Mouse (Mus musculus): Measurements from ENCODE around the gene Foxa3. TPM values are rescaled to one million over a fixed set of nuclear protein-coding genes. Genes with fewer than 3 reads are reported as not detected.
"Not testable (repeated sequence)": the region's sequence is repeated elsewhere in the genome, so short reads cannot be mapped to it uniquely, and the experiment has no call there.

The Foxa3 gene
- polyA plus RNA-seq (2017; shearing (Covaris generic)): not detected

DNA sequence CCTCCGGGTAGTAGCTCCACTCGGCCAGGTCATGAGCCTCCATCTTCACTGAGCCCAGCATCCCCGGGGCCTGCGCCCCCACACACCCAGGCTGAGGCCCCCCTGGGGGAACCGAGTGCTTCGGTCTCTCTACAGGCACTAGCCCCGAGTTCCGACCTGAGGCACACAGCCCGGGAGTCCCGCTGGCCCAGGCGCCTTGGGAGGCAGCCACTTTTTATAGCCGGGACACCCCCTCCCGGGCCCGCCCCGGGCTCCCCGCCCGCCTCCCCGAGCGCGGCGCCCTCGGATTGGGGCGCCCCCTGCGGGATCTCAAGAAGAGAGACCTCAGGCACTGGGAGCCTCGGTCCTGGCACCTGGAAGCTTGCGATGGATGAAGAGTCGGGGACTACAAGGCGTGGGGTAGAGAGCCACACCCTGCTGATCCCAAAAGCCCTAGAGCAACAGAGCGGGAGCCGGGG is at the start of gene Foxa3:
TSS of gene Foxa3 (minus strand) at position 182 of the 458 bp plus-strand sequence.
- ATAC-seq: peak; percentile 24

DNA sequence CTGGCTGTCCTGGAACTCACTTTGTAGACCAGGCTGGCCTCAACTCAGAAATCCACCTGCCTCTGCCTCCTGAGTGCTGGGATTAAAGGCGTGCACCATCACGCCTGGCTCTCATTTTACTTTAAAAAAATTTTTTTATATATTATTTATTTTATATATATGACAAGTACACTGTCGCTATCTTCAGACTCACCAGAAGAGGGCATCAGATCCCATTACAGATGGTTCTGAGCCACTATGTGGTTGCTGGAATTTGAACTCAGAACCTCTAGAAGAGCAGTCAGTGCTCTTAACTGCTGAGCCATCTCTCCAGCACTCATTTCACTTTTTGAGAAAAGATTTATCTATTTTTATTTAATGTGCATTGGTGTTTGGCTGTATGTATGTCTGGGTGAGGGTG is 47.7 kb upstream of the Foxa3 start:
- not testable (repeated sequence) for ATAC-seq

- ATAC-seq: no peak
These were observed 46.2 kb upstream of the Foxa3 start for GRCm38 (mm10) chr7:19069500-19069899.

GRCm38 (mm10) chr7:19068707-19069106 is 45.4 kb upstream of the Foxa3 start:
- peak; percentile 51 for ATAC-seq

GRCm38 (mm10) chr7:19067935-19068334 is 44.6 kb upstream of the Foxa3 start:
- no peak for ATAC-seq

DNA sequence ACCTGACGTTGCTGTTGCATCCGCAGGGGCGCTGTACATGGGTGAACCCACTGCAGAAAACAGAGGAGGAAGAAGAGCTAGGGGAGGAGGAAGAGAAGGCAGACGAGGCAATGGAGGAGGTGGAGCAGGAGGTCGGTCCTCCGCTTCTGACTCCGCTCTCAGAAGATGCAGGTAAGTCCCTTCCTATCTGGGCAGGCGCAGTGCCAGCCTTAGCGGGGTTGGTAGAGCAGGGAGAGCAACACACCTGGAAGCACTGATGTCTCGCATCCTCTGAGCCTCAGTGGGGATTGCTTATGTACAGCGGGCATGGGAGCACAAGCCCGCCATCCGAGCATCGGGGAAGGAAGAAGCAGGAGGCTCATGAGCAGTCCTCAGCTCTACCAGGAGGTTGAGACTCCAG is 43.7 kb upstream of the Foxa3 start:
- no peak for ATAC-seq

GRCm38 (mm10) chr7:19065896-19066295 is 42.6 kb upstream of the Foxa3 start:
- ATAC-seq: no peak

DNA sequence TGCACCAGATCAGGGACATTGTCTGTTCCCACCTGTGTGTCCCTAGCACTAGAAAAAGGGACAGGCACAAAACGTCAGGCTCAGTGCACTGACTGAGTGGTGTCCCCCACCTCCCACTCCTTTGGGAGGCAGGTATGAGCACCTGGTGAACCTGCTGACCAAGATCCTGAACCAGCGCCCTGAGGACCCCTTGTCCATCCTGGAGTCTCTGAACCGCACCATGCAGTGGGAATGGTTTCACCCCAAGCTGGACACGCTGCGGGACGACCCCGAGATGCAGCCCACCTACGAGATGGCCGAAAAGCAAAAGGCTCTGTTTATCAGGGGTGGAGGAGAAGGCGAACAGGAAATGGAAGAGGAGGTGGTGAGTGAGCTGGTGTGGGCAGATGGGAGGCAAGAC is 34.1 kb upstream of the Foxa3 start:
- no peak for ATAC-seq

DNA sequence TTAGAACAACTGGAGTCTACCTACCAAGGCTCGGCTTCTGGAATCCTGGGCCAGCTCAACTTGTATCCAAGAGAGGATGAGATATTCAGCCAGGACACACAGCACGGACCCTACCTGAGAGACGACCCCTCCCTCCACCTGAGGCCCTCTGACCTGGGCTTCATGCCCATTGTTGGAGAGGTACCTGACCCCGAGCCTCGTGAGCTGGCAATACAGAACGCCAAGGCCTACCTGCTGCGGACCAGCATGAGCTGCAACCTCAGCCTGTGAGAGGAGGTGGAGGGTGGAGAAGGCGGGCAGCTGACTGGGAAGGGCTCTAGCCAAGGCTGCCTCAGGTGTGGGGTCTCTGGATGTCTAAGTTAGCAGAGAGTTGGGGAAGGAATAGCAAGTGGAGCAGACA is 31.8 kb upstream of the Foxa3 start:
- no peak for ATAC-seq

DNA sequence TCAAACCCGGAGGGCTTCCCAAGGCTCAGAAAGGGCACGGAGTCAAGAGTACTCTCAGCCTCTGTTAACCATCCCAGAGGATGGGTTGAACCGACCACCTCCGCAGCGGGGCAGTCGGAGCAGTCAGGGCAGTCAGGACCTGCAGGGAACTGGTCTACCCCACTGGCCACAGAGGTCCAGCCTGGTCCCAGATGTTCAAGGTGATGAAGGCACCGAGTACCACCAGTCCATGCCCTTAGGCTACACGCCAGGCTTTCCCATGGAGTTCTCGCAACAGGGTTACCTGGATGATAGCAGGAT is 31.4 kb upstream of the Foxa3 start:
- ATAC-seq: no peak

GRCm38 (mm10) chr7:19054047-19054776 is 30.9 kb upstream of the Foxa3 start, which contains the start of gene Rsph6a:
TSS of gene Rsph6a (plus strand) at chr7:19054690.
- no peak for ATAC-seq

DNA sequence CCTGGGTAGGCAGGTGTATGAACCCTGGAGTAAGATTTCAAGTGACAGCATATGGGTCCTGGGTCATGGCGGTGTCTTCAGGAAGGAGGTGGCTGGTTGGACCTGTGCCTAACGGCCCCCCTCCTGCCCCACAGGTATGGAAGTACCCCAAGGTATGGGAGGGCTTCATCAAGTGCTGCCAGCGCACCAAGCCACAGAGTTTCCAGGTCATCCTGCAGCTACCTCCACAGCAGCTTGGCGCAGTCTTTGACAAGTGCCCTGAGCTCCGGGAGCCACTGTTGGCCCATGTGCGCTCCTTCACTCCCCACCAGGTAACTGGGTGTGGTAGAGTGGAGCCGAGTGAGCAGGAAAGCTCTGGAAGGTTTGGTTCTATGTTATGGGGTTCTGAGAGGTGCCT is 29.8 kb upstream of the Foxa3 start:
- no peak for ATAC-seq

DNA sequence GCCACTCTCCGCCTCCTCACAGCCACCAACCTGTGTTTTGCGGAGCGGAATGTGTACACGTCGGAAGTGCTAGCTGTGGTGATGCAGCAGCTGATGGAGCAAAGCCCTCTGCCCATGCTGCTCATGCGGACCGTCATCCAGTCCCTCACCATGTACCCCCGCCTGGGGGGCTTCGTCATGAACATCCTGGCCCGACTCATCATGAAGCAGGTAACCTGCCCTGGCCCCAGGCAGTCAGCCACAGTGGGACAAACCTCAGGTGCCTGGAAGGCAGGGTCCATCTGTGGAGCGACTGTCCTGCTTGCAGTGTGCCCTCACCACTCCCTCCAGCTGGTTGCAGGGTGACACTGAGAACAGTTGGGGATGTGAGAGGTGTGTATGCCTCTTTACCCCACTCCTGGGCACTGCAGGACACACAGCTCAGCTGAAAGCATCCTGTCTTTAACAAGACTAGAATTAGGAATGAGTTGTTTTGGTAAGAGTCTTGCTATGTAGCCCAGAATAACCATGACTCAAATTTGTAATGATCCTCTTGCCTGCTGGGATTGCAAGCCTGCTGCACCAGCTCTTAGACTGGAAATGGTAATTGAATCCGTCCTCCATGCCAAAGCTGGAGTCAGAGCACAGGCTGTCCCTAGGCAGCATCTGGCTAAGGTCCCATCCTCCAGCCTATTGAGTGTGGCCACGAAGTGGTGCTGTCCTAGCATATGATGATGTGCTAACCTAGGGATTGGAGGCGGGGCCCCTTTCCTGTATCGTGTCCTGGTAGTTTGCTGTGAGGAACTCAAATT is 29.2 kb upstream of the Foxa3 start:
- ATAC-seq: no peak

DNA sequence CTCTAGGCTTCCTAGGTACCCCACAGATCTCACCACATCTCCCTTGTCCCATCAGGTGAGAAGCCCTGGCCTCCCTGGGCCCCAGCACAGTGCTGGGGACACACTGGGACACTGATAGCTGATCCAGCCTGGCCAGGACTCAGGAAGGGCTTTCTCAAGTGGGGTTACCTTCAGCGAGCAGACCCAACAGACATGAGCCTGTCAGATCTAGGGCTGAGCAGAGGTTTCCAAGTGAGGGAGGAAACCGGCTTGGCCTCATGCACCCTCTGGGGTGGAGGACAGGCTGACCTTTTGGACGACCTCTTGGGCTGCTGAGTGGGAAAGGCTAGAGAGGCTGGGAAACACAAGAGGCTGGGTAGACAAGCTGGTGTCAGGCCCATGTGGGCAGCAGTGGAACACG is 27.8 kb upstream of the Foxa3 start:
- no peak for ATAC-seq

- no peak for ATAC-seq
These were observed 26.8 kb upstream of the Foxa3 start for GRCm38 (mm10) chr7:19050172-19050571.

DNA sequence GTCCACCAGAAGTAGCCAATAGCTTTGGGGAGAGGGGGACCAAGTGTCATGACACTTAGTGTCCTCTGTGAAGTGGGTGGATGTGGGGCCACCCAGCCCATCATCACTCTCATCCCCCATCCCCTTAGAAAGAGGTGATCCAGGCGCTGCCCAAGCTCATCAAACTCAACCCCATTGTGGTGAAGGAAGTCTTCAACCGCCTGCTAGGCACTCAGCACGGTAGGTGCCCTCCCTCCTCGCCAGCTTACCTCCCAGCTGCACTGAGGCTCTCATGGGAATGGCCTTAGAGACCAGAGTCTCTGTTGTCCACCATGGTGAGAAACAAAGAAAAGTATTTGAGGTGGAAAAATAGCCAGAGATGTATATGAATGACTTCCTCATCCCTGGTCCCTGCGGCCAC is 25.9 kb upstream of the Foxa3 start:
- ATAC-seq: no peak

DNA sequence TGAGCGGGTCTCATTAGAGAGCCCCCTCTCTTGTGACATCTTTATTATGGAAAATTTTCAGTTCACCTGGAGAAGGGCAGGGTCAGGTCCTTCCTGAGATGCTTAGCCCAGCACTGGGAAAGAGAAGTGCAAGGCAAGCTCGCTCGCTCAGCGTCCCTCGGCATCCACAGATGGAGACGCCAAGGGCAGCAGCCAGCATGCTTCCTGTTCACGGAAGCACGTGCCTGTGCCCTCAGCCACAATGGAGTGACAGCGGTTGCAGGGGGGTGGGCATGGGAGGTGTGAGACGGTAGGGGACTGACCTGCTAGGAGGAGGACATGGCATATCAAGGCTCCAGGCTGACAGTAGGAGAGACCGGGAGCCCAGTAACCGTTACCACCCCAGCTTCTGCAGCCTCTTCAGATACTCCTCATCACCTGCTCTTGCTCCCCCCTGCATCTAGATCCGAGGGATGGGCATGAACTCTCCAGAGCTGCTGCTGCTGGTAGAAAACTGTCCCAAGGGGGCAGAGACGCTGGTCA is 24.7 kb upstream of the Foxa3 start:
- no peak for ATAC-seq

DNA sequence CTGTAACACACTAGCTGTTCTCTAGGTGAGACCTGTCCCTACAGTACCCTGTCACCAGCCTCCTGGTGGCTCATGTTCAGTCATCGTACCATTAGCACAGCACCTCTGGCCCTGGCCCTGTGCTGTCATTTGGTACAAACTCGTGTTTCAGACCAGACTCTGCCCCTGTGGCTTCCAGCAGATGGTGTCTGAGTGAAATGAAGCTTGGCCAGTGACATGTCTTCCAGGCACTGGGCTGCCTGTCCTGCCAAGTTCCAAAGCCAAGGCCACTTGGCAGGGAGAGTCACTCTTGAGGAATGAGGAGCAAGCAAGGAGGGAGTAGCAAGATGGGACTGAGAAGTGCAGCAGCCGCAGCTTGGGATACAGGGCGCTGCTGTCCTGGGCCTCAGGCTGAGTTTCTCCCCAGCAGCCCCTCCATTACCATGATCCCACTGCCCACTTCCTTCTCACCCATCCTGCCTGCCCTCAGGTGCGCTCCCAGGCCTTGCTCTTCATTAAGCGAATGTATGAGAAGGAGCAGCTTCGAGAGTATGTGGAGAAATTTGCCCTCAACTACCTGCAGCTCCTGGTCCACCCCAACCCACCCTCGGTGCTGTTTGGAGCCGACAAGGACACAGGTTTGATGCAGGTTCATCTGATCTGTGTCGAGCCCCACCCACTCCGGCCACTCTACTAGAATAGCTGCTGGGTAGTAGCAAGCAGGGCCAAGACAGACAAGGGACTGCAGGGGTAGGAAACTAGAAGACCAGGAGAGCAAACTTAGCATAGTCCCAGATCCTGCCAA is 23.1 kb upstream of the Foxa3 start:
- no peak for ATAC-seq

DNA sequence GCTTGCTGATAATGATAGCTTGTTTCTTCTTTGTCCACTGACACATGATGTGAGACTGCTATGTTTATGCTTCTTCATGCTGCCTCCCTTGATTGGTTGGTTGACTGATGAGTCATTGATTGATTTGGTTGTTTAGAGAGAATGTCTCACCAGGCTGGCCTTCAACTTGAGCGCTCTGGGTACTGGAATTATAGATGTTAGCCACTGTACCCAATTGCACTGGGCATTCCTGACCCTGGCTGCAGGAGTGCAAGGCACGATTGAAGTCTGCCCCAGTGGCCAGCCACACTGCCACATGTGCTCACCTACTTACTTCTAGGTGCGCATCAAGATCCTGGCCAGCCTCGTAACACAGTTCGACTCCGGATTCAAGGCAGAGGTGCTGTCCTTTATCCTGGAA is 21.3 kb upstream of the Foxa3 start:
- no peak for ATAC-seq

DNA sequence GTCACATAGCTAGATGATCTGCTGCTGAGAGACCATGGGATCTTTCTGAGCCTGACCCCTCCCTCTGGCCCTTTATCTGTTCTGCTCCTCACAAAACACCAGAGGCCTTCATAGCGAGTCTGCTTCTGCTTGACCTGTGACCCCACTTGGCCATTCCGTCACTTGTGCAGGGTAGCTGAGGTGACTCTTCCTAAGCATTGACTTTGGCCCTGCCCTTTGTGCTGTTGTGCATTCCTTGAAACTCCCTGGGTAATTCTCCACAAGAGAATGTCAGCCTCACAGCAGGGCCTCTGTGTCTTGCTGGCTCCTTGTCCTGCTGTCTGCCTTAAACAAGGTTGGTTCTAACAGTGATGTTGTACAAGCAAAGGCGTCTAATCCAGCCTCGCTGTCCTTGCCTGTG is 8.3 kb upstream of the Foxa3 start:
- ATAC-seq: no peak

- peak; percentile 64 for ATAC-seq
These were observed 5.8 kb upstream of the Foxa3 start for GRCm38 (mm10) chr7:19029084-19029653.

DNA sequence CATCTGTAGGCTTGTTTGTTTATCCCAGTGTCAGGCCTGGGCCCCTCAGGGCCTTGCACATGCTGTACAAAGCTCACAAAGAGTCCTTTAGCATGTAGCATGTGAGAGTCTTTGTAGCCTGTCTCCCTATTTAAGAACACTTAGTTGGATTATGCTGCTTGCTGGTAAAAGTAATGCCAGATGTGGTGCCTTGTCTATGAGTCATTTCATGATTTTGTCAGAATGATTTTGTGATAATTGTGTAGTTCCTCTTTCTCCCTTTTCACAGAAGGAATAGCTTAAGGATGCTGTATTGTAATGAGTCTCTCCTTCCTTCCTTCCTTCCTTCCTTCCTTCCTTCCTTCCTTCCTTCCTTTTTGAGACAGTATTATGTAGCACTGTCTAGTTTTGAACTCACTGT is 4.7 kb upstream of the Foxa3 start:
- ATAC-seq: no peak

All from CD4-positive, CD25-positive, alpha-beta regulatory T cell, adult 4 months (primary cell).